Mouse (Mus musculus) kidney, postnatal 25 days (tissue): ENCODE results near the gene Gnpat.

Experiments used
- DNase-seq, 2 experiments: peaks; one replicate each; pipeline ENCODE4 v3.0.0; 2021; ENCODE audit warnings: mixed read lengths in 2 of 2

Gene Gnpat

GRCm38 (mm10) chr8:124845131-124845530, 17.7 kb upstream of the Gnpat start:
- no peak for DNase-seq

DNA sequence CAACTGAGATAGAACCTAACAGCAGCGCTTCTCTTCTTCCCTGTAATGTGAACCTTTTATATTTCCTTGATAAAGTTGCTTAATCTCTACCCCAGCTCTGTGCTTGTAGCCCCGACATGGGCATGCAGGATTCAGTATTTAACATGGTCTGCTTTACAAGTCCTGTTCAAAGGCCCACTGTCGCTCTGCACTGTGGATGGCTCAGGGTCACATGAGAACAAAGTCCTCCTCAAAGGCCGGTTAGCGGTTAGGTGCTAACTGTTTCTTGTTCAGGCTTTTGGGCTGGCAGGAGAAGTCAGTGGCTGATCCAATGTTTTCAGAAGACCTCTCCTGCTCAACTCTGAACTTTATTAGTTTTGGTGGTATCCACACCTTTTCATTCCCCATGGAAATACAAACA, 17.3 kb upstream of the Gnpat start:
- DNase-seq = peak; percentile 34 to 54

GRCm38 (mm10) chr8:124853511-124853910, 9.3 kb upstream of the Gnpat start:
- DNase-seq = no peak

GRCm38 (mm10) chr8:124859466-124859865, 3.4 kb upstream of the Gnpat start:
- DNase-seq = peak; percentile 53 to 58

DNA sequence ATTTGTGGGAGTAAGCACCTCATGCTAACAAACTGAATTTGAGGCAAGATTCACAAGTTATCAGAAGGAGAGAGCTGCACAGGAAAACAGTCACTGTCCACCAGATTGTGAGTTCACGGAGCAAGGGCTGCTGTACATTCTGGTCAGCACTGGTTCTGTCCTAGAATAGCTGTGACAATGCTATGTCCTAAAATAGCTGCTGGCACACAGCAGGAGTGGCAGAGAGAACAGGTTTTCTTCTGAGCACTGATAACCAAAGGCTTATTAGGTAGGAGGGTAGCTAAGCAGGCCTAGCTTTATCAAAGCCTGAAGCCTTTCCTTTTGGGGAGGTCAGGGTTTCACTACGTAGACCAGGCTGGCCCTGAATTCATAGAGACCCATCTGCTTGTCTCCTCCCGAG, 2.6 kb upstream of the Gnpat start:
- no peak for DNase-seq

DNA sequence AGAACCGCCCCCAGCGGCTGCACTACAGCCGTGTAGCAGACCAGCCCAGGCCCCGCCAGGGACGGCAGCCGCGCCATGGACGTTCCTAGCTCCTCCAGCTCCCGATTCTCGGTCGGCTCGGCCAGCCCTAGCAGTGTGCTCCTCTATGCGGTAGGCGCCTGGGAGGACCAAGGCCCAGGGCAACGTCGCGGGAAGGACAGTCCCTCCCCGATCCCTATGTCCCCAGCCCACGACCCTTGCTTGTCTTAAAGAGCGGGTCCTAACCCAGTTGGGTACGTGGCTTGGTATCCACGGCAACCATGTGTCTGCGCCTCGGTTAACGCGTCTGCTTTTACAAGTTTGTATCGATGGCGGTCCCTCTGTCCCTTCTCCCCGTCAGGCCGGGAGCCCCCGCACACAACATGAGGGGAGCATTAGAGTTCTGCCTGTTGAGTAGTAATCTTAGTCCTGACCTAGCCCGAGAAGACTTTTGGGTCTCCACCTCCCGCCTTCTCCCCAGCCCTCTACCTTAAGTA, 387 bp downstream of the Gnpat start:
- no peak for DNase-seq

DNA sequence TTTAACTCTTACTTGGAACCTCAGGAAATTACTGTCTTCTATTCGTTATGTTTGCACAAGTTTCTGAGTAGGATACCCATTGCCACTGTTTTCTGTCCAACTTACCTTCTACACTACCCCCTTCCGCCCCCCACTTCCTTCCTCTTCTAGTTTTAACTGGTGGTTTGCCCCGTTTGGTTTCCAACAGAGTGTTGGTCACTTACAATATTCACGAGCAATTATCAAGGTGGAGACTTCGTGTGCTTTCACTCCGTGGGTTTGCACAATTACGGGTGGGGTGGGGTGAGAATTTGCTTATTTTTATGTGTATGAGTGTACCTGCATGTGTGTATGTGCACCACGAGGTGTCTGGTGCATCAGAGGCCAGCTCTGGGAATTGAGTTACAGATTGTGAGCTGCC, 896 bp downstream of the Gnpat start:
- no peak for DNase-seq

GRCm38 (mm10) chr8:124866669-124867068, 3.8 kb downstream of the Gnpat start:
- DNase-seq = no peak

DNA sequence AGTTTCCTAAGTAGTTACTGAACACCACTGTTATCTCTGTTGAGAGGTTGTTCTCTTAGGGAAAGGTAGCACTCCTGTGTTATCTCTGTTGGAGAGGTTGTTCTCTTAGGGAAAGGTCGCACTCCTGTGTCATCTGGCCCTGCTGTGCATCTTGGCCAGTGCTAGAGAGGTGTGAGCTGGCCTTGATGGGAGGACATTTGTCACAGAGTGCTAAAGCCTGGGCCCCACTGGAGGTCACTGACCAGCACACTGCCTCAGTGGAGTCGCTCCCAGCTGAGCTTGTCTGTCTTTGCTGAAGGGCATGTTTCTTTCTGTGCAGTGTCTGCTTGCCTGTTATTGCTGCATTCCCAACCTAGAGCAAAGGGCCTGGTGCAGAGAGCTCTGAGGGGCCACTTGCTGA, 4.3 kb downstream of the Gnpat start:
- no peak for DNase-seq

- DNase-seq = no peak
These were observed 6.9 kb downstream of the Gnpat start for GRCm38 (mm10) chr8:124869708-124870107.

- no peak for DNase-seq
These were observed 8.6 kb downstream of the Gnpat start for GRCm38 (mm10) chr8:124871474-124871873.

- no peak for DNase-seq
These were observed 9.2 kb downstream of the Gnpat start for GRCm38 (mm10) chr8:124872081-124872480.

- DNase-seq = no peak
These were observed 9.9 kb downstream of the Gnpat start for GRCm38 (mm10) chr8:124872690-124873089.

GRCm38 (mm10) chr8:124878141-124878540, 15.3 kb downstream of the Gnpat start:
- DNase-seq = no peak

- DNase-seq = no peak
These were observed 16.2 kb downstream of the Gnpat start for GRCm38 (mm10) chr8:124878946-124879526.

- DNase-seq = no peak
These were observed 25.6 kb downstream of the Gnpat start for GRCm38 (mm10) chr8:124888385-124888784.

GRCm38 (mm10) chr8:124892596-124892995, 29.8 kb downstream of the Gnpat start:
- DNase-seq = no peak

DNA sequence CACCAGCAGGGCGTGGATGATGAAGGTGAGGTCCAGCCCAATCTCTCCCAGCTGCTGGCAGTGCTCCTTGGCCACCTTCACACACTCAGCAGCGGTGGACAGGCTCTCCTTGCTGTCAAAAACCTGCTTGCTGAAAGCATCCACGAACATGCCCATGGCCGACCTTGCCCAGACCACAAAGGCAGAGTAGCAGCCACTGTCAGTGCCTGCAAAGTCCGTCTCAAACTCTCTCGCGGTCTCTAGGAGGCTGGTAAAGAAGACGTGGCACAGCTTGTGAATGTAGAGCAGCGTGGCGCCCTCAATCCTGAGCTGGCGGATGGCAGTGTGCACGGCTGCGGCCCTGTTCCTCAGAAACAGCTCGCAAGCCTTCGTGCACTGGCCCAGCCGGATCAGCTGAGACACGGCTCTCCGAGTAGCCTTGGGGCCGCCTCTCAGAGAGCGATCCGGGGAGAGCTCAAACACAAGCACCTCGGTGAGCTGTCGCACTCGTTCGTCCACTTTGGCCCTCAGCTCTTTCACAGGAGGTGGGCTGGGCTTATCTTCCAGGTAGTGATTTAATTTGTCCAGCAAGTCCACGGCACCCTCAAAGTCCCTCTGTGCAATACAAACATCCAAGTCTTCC, 33.3 kb downstream of the Gnpat start:
- DNase-seq = peak in 1 of 2 experiments; percentile 52

- peak; percentile 85 to 92 for DNase-seq
These were observed 34.0 kb downstream of the Gnpat start for GRCm38 (mm10) chr8:124896632-124897385.

DNA sequence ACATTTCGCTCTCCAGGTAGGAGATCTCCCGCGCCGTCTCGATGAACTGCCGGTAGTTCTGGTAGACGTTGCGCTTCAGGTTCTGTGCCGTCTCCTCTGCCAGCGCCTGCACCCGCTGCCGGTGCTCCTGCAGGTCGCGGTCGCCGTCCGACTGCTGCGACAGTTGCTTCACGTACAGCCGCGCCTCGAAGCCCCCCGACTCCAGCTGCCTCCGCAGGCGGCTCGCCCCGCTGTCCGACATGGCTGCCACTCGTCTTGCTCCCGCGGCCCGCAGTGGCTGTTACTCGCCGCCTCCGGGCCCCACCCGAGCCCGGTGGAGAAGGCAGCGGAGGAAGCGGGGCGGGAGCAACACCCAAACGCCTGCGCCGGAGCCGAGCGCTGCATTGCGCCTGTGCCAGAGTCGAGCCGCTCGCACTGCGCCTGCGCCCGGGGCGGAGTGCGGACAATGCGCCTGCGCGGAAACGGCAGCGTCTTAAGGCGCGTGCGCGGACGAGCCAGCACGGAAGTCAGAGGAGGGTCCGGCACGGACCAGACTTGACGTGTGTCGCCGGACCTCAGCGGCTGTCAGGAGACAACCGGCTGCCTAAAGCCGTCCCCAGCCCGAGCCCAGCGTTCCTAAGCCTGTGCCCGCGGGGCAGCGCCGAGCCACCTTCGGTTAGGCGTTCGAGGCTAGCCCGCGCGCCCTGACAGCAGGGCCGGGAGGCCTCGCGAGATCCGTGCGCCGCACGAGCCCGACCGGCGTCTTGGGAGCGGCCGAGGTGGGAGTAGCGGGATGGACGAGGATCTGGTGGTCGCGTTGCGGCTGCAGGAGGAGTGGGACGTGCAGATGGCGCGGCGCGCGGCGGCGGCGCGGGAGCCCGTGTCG, 34.8 kb downstream of the Gnpat start, which contains the start of the genes Exoc8 and Sprtn:
Gene Exoc8, minus strand, starts transcription at position 320 of the 865 bp plus-strand sequence.
Gene Sprtn, plus strand, starts transcription at position 501 of the 865 bp plus-strand sequence.
- peak; percentile 95 to 98 for DNase-seq

DNA sequence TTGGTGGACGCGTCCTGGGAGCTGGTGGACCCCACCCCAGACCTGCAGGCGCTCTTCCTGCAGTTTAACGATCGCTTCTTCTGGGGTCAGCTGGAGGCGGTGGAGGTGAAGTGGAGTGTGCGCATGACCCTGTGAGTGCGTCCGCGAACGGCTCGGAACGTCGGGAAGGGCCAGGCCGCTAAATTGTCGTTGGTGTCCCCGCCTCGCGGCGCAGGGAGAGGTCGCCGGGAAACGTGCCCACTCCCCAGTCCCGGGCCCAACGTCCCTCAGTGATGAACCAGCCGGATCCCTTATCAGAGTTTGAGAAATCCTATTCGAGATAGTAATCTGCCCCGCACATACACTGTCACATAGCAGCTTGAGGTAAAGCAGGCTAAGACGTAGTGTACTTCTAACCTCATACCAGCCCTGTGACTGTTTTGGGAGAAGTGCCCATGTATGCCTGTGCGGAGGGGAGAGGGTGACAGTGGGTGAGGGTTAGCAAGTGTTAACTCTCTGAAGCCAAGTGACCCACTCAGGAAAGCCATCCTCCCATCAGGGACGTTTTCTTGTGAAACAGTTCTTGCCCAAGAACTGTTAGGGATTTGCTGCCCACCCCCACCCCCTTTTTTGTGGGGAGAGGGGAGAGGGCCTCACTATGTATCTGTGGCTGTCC, 35.5 kb downstream of the Gnpat start:
- no peak for DNase-seq

DNA sequence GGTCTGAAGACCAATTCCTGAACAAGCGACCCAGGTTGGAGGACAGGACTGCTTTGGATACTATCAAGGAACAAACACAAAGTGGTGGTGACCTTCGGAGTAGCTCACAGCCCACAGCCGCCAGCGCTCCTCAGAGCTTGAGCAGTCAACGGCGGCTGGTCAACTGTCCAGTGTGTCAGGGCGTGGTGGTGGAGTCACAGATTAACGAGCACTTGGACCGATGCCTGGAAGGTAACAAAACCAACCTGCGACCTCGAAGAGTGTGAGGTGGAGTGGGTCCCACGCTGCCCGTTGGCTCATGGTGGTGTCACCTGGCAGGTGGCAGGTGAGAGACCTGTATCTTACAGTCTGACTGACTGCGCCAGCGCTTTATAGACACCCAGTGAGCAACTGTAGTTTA, 40.4 kb downstream of the Gnpat start:
- peak; percentile 83 to 88 for DNase-seq
